Mouse (Mus musculus): Measurements from ENCODE around the gene St13. TPM values are rescaled to one million over a fixed set of nuclear protein-coding genes. Genes with fewer than 3 reads are reported as not detected.

Gene St13
- polyA plus RNA-seq, 1 experiment from 2014 or later = 62.6 TPM

GRCm38 (mm10) chr15:81405008-81405407 is 5.1 kb upstream of the St13 start:
- WGBS (ENCODE audit: insufficient replicate concordance) = 93% methylated on average over 3 of the region's 3 CpGs
- no peak for ATAC-seq
- Histone ChIP-seq H3K4me1 (ENCODE audit: insufficient read depth) (peaks cover 16% of the 10 kb centered on the region), H3K27ac (ENCODE audit: low read depth) (no peak overlapping the region), H3K4me2 (ENCODE audit: low read depth, low read length) (no peak overlapping the region), H3K4me3 (ENCODE audit: low read depth, low read length) (no peak overlapping the region), H3K36me3 (replicated peaks; ENCODE audit: insufficient read depth, low read length) (no peaks in the 10 kb centered on the region; the same call in 1 of the 2 replicates), H3K9me3 (ENCODE audit: low read length) (no peaks in the 10 kb centered on the region), H3K27me3 (ENCODE audit: insufficient read depth, low read length) (no peaks in the 10 kb centered on the region), H3K9ac (replicated peaks) (no peak overlapping the region)
- TF ChIP-seq EP300 (IDR thresholded peaks at IDR 0.05; ENCODE audit: low read depth) (no peak), CTCF (IDR thresholded peaks at IDR 0.05; ENCODE audit: low read depth) (no peak)
- DNase-seq = no peak

DNA sequence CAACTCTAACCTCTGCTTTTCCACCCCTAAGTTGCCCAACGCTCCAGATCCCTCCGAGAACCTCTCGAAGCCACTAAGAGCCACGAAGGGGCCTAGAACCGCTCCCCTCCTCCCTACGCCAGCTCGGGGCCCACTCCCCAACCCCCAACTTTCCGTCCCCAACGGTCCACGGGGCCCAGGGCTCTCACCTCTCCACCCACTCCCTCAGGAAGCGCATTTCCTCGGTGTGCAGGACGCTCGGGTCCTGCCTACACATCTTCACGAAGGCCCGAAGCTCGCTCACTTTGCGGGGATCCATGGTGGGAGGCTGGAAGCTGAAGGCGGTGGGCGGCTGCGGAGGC is 610 bp downstream of the St13 start:
- Histone ChIP-seq H3K4me1 (ENCODE audit: insufficient read depth) (peaks cover 33% of the 10 kb centered on the region), H3K27me3 (ENCODE audit: insufficient read depth, low read length) (no peaks in the 10 kb centered on the region), H3K4me2 (ENCODE audit: low read depth, low read length) (peak overlapping the region; percentile 96), H3K9me3 (ENCODE audit: low read length) (no peaks in the 10 kb centered on the region), H3K9ac (replicated peaks) (peak overlapping the region; percentile 90), H3K27ac (ENCODE audit: low read depth) (peak overlapping the region; percentile 87), H3K4me3 (ENCODE audit: low read depth, low read length) (peak overlapping the region; percentile 85), H3K36me3 (replicated peaks; ENCODE audit: insufficient read depth, low read length) (no peaks in the 10 kb centered on the region)
- peak; percentile 16 for ATAC-seq
- TF ChIP-seq CTCF (IDR thresholded peaks at IDR 0.05; ENCODE audit: low read depth) (no peak), EP300 (IDR thresholded peaks at IDR 0.05; ENCODE audit: low read depth) (no peak)
- WGBS (ENCODE audit: insufficient replicate concordance) = 2% methylated on average over 21 of the region's 21 CpGs
- DNase-seq = no peak

GRCm38 (mm10) chr15:81398189-81398588 is 1.7 kb downstream of the St13 start:
- DNase-seq = no peak
- H3K36me3 ChIP-seq (replicated peaks; ENCODE audit: insufficient read depth, low read length) = no peaks in the 10 kb centered on the region
- peak overlapping the region; percentile 85 for H3K4me3 ChIP-seq (ENCODE audit: low read depth, low read length)
- peaks cover 33% of the 10 kb centered on the region for H3K4me1 ChIP-seq (ENCODE audit: insufficient read depth)
- H3K9ac ChIP-seq (replicated peaks) = peak overlapping the region; percentile 90; the same call in 1 of the 2 replicates
- no peaks in the 10 kb centered on the region for H3K27me3 ChIP-seq (ENCODE audit: insufficient read depth, low read length)
- ATAC-seq = no peak
- no peak overlapping the region for H3K27ac ChIP-seq (ENCODE audit: low read depth)
- no peak for TF ChIP-seq EP300 (IDR thresholded peaks at IDR 0.05; ENCODE audit: low read depth)
- no peak for TF ChIP-seq CTCF (IDR thresholded peaks at IDR 0.05; ENCODE audit: low read depth)
- no peaks in the 10 kb centered on the region for H3K9me3 ChIP-seq (ENCODE audit: low read length)
- peak overlapping the region; percentile 96 for H3K4me2 ChIP-seq (ENCODE audit: low read depth, low read length)

DNA sequence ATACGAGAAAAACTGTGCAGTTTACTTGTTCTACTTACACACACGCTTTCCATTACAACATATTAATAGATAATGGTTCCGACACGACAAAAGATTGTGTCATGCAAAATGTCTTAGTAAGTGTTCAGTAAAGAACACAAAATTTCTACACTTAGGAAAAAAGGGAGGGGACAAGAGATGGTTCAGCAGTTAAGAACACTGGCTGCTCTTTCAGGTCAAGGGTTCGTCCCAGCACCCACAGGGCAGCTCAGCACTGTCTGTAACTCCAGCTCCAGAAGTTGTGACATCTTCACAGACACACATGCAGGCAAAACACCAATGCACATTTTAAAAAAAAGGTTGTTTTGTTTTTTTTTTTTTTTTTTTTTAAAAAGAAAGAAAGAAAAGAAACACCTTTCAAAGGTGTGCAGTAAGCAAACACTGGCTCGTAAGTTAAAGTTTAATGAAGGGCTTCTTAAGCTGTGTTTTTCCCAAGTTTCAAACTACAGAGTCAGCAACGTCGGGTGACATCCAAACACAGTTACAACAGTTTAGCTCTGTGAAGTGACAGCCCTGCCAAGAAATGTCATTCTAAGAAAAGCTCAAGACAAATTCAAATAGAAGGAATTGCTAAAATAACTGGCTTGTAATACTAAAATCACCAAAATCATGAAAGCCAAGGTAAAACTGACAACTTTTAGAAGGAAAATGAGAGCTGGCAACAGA is 5.5 kb downstream of the St13 start:
- Histone ChIP-seq H3K4me3 (ENCODE audit: low read depth, low read length) (no peak overlapping the region), H3K9me3 (ENCODE audit: low read length) (no peaks in the 10 kb centered on the region), H3K4me1 (ENCODE audit: insufficient read depth) (peaks cover 21% of the 10 kb centered on the region), H3K27me3 (ENCODE audit: insufficient read depth, low read length) (no peaks in the 10 kb centered on the region), H3K27ac (ENCODE audit: low read depth) (no peak overlapping the region), H3K9ac (replicated peaks) (no peak overlapping the region), H3K4me2 (ENCODE audit: low read depth, low read length) (0 out of 2 replicates have a peak overlapping the region, but pooled peaks have one; percentile 6), H3K36me3 (replicated peaks; ENCODE audit: insufficient read depth, low read length) (peaks cover 19% of the 10 kb centered on the region)
- 65% methylated on average over 8 of the region's 8 CpGs for WGBS (ENCODE audit: insufficient replicate concordance)
- no peak for TF ChIP-seq CTCF (IDR thresholded peaks at IDR 0.05; ENCODE audit: low read depth)
- no peak for TF ChIP-seq EP300 (IDR thresholded peaks at IDR 0.05; ENCODE audit: low read depth)
- no peak for ATAC-seq
- no peak for DNase-seq

DNA sequence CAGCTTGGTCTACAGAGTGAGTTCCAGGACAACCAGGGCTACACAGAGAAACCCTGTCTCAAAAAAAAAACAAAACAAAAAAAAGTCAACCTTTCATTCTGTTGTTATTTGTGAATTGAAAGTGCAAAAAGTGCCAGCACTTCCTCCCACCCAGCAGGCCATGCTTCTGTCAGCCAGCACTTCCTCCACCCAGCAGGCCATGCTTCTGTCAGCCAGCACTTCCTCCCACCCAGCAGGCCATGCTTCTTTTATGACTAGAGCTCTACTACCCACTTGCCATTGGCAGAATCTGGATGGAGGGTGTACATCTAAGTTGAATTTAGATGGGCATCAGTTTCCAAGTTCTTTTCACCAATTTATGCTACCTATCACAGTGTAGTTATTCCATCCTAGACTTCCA is 6.9 kb downstream of the St13 start:
- Histone ChIP-seq H3K9ac (replicated peaks) (no peak overlapping the region), H3K36me3 (replicated peaks; ENCODE audit: insufficient read depth, low read length) (peaks cover 27% of the 10 kb centered on the region), H3K4me1 (ENCODE audit: insufficient read depth) (peaks cover 19% of the 10 kb centered on the region), H3K9me3 (ENCODE audit: low read length) (no peaks in the 10 kb centered on the region), H3K4me2 (ENCODE audit: low read depth, low read length) (no peak overlapping the region), H3K27ac (ENCODE audit: low read depth) (no peak overlapping the region), H3K27me3 (ENCODE audit: insufficient read depth, low read length) (no peaks in the 10 kb centered on the region), H3K4me3 (ENCODE audit: low read depth, low read length) (no peak overlapping the region)
- ATAC-seq = no peak
- DNase-seq = no peak
- TF ChIP-seq EP300 (IDR thresholded peaks at IDR 0.05; ENCODE audit: low read depth) (no peak), CTCF (IDR thresholded peaks at IDR 0.05; ENCODE audit: low read depth) (no peak)

GRCm38 (mm10) chr15:81386327-81386726 is 13.6 kb downstream of the St13 start:
- no peak for ATAC-seq
- Histone ChIP-seq H3K4me3 (ENCODE audit: low read depth, low read length) (no peak overlapping the region), H3K9me3 (ENCODE audit: low read length) (no peaks in the 10 kb centered on the region), H3K27me3 (ENCODE audit: insufficient read depth, low read length) (no peaks in the 10 kb centered on the region), H3K27ac (ENCODE audit: low read depth) (no peak overlapping the region), H3K4me2 (ENCODE audit: low read depth, low read length) (no peak overlapping the region), H3K36me3 (replicated peaks; ENCODE audit: insufficient read depth, low read length) (peaks cover 62% of the 10 kb centered on the region), H3K9ac (replicated peaks) (no peak overlapping the region), H3K4me1 (ENCODE audit: insufficient read depth) (no peaks in the 10 kb centered on the region)
- no peak for DNase-seq
- WGBS (ENCODE audit: insufficient replicate concordance) = 82% methylated on average over 5 of the region's 5 CpGs
- TF ChIP-seq EP300 (IDR thresholded peaks at IDR 0.05; ENCODE audit: low read depth) (no peak), CTCF (IDR thresholded peaks at IDR 0.05; ENCODE audit: low read depth) (peak; percentile 52)

All from liver, postnatal 0 days (tissue).